Mouse (Mus musculus): ENCODE data around the gene Xpnpep1. TPM values are rescaled to one million over a fixed set of nuclear protein-coding genes. Genes with fewer than 3 reads are reported as not detected.

Gene Xpnpep1
- polyA plus RNA-seq (2016; fragmentation: Nextera tagmentation; extraction: Ambion mirVana): 147 and 150 TPM in 2 replicates

- Histone ChIP-seq H3K9me3 (replicated peaks) (no peaks in the 10 kb centered on the region), H3K4me1 (peaks cover 19% of the 10 kb centered on the region), H3K36me3 (0 out of 2 replicates have a peak, but pooled peaks cover 3% of the 10 kb centered on the region), H3K27me3 (ENCODE audit: low read depth, poor library complexity, severe bottlenecking) (0 out of 2 replicates have a peak, but pooled peaks cover 2% of the 10 kb centered on the region), H3K4me3 (peak within 1 kb of the TSS; percentile 94), H3K27ac (replicated peaks) (peak within 1 kb of the TSS; percentile 95)
- 88% methylated on average over 23 of the region's 23 CpGs for WGBS
- DNase-seq (ENCODE audit: low spot score): no peak
Measured at GRCm38 (mm10) chr19:53040164-53041132, at the start of gene Xpnpep1. Gene Xpnpep1 (minus strand): TSS chr19:53040214.

- Histone ChIP-seq H3K9me3 (replicated peaks) (0 out of 2 replicates have a peak, but pooled peaks cover 9% of the 10 kb centered on the region), H3K27ac (replicated peaks) (peak overlapping the region; percentile 79), H3K4me1 (peaks cover 39% of the 10 kb centered on the region), H3K4me3 (no peak overlapping the region), H3K27me3 (ENCODE audit: low read depth, poor library complexity, severe bottlenecking) (no peaks in the 10 kb centered on the region), H3K36me3 (no peaks in the 10 kb centered on the region)
- WGBS: 36% methylated on average over 25 of the region's 25 CpGs
- peak; percentile 37 for DNase-seq (ENCODE audit: low spot score)
Measured at GRCm38 (mm10) chr19:53087268-53088143, 47.5 kb upstream of the Xpnpep1 start.

- H3K4me1 ChIP-seq: peaks cover 33% of the 10 kb centered on the region
- H3K36me3 ChIP-seq: no peaks in the 10 kb centered on the region
- peak overlapping the region; percentile 79 for H3K27ac ChIP-seq (replicated peaks)
- H3K4me3 ChIP-seq: no peak overlapping the region
- DNase-seq (ENCODE audit: low spot score): no peak
- no peaks in the 10 kb centered on the region for H3K27me3 ChIP-seq (ENCODE audit: low read depth, poor library complexity, severe bottlenecking)
- 58% methylated on average over 12 of the region's 12 CpGs for WGBS
- H3K9me3 ChIP-seq (replicated peaks): 0 out of 2 replicates have a peak, but pooled peaks cover 5% of the 10 kb centered on the region
Measured at GRCm38 (mm10) chr19:53086861-53087260, 46.8 kb upstream of the Xpnpep1 start.

GRCm38 (mm10) chr19:53084735-53085134 lies 44.7 kb upstream of the Xpnpep1 start:
- WGBS: 62% methylated on average over 5 of the region's 5 CpGs
- Histone ChIP-seq H3K27ac (replicated peaks) (no peak overlapping the region), H3K4me3 (no peak overlapping the region), H3K36me3 (no peaks in the 10 kb centered on the region), H3K27me3 (ENCODE audit: low read depth, poor library complexity, severe bottlenecking) (no peaks in the 10 kb centered on the region), H3K9me3 (replicated peaks) (0 out of 2 replicates have a peak, but pooled peaks cover 5% of the 10 kb centered on the region), H3K4me1 (peaks cover 37% of the 10 kb centered on the region)
- DNase-seq (ENCODE audit: low spot score): no peak

GRCm38 (mm10) chr19:53082862-53083261 lies 42.8 kb upstream of the Xpnpep1 start:
- Histone ChIP-seq H3K27ac (replicated peaks) (no peak overlapping the region), H3K4me1 (peaks cover 40% of the 10 kb centered on the region), H3K27me3 (ENCODE audit: low read depth, poor library complexity, severe bottlenecking) (no peaks in the 10 kb centered on the region), H3K9me3 (replicated peaks) (0 out of 2 replicates have a peak, but pooled peaks cover 5% of the 10 kb centered on the region), H3K4me3 (no peak overlapping the region), H3K36me3 (no peaks in the 10 kb centered on the region)
- 91% methylated on average over 8 of the region's 8 CpGs for WGBS
- no peak for DNase-seq (ENCODE audit: low spot score)

- H3K36me3 ChIP-seq: no peaks in the 10 kb centered on the region
- WGBS: 85% methylated on average over 3 of the region's 3 CpGs
- H3K4me3 ChIP-seq: no peak overlapping the region
- peaks cover 28% of the 10 kb centered on the region for H3K4me1 ChIP-seq
- no peaks in the 10 kb centered on the region for H3K27me3 ChIP-seq (ENCODE audit: low read depth, poor library complexity, severe bottlenecking)
- no peak overlapping the region for H3K27ac ChIP-seq (replicated peaks)
- H3K9me3 ChIP-seq (replicated peaks): 0 out of 2 replicates have a peak, but pooled peaks cover 5% of the 10 kb centered on the region
- no peak for DNase-seq (ENCODE audit: low spot score)
Measured at GRCm38 (mm10) chr19:53081339-53081738, 41.3 kb upstream of the Xpnpep1 start.

- H3K36me3 ChIP-seq: no peaks in the 10 kb centered on the region
- H3K4me1 ChIP-seq: peaks cover 27% of the 10 kb centered on the region
- no peaks in the 10 kb centered on the region for H3K27me3 ChIP-seq (ENCODE audit: low read depth, poor library complexity, severe bottlenecking)
- DNase-seq (ENCODE audit: low spot score): no peak
- 0 out of 2 replicates have a peak, but pooled peaks cover 5% of the 10 kb centered on the region for H3K9me3 ChIP-seq (replicated peaks)
- no peak overlapping the region for H3K4me3 ChIP-seq
- WGBS: 42% methylated on average over 6 of the region's 6 CpGs
- H3K27ac ChIP-seq (replicated peaks): no peak overlapping the region
Measured at GRCm38 (mm10) chr19:53080921-53081320, 40.9 kb upstream of the Xpnpep1 start.

GRCm38 (mm10) chr19:53080487-53080886 lies 40.5 kb upstream of the Xpnpep1 start:
- Histone ChIP-seq H3K4me1 (peaks cover 27% of the 10 kb centered on the region), H3K27ac (replicated peaks) (no peak overlapping the region), H3K27me3 (ENCODE audit: low read depth, poor library complexity, severe bottlenecking) (no peaks in the 10 kb centered on the region), H3K9me3 (replicated peaks) (0 out of 2 replicates have a peak, but pooled peaks cover 5% of the 10 kb centered on the region), H3K36me3 (no peaks in the 10 kb centered on the region), H3K4me3 (no peak overlapping the region)
- WGBS: 80% methylated on average over 3 of the region's 3 CpGs
- DNase-seq (ENCODE audit: low spot score): no peak

GRCm38 (mm10) chr19:53080026-53080425 lies 40.0 kb upstream of the Xpnpep1 start:
- WGBS: 89% methylated on average over 11 of the region's 11 CpGs
- 0 out of 2 replicates have a peak, but pooled peaks cover 5% of the 10 kb centered on the region for H3K9me3 ChIP-seq (replicated peaks)
- H3K4me3 ChIP-seq: no peak overlapping the region
- H3K36me3 ChIP-seq: no peaks in the 10 kb centered on the region
- H3K4me1 ChIP-seq: peaks cover 26% of the 10 kb centered on the region
- DNase-seq (ENCODE audit: low spot score): no peak
- H3K27me3 ChIP-seq (ENCODE audit: low read depth, poor library complexity, severe bottlenecking): no peaks in the 10 kb centered on the region
- no peak overlapping the region for H3K27ac ChIP-seq (replicated peaks)

GRCm38 (mm10) chr19:53078271-53079085 lies 38.5 kb upstream of the Xpnpep1 start:
- Histone ChIP-seq H3K36me3 (no peaks in the 10 kb centered on the region), H3K27me3 (ENCODE audit: low read depth, poor library complexity, severe bottlenecking) (no peaks in the 10 kb centered on the region), H3K9me3 (replicated peaks) (peaks cover under 1% of the 10 kb centered on the region; the same call in 1 of the 2 replicates), H3K4me1 (peaks cover 21% of the 10 kb centered on the region), H3K27ac (replicated peaks) (no peak overlapping the region), H3K4me3 (no peak overlapping the region)
- WGBS: 82% methylated on average over 9 of the region's 9 CpGs
- no peak for DNase-seq (ENCODE audit: low spot score)

GRCm38 (mm10) chr19:53077278-53077677 lies 37.3 kb upstream of the Xpnpep1 start:
- peaks cover 23% of the 10 kb centered on the region for H3K4me1 ChIP-seq
- no peak overlapping the region for H3K27ac ChIP-seq (replicated peaks)
- H3K36me3 ChIP-seq: no peaks in the 10 kb centered on the region
- no peaks in the 10 kb centered on the region for H3K27me3 ChIP-seq (ENCODE audit: low read depth, poor library complexity, severe bottlenecking)
- H3K4me3 ChIP-seq: no peak overlapping the region
- WGBS: 94% methylated on average over 5 of the region's 5 CpGs
- H3K9me3 ChIP-seq (replicated peaks): no peaks in the 10 kb centered on the region; the same call in 1 of the 2 replicates
- no peak for DNase-seq (ENCODE audit: low spot score)

Data from midbrain, embryonic 10.5 days (tissue).